Mouse (Mus musculus) bone marrow macrophage, adult 2 months (primary cell): ENCODE data around the gene Morn1.

Source experiments
- CTCF ChIP-seq: IDR thresholded peaks from 2 replicates; pipeline ENCODE4 v1.5.1; 2012; ENCODE audit warnings: low read depth, mild to moderate bottlenecking, low read length, moderate library complexity
- POLR2A ChIP-seq: IDR thresholded peaks from 2 replicates; pipeline ENCODE4 v1.6.1; 2012; ENCODE audit warnings: mild to moderate bottlenecking, low read depth, low read length, borderline replicate concordance

- no peak for TF ChIP-seq POLR2A
- no peak for TF ChIP-seq CTCF
Measured at GRCm38 (mm10) chr4:155125310-155125709, 38.9 kb downstream of the Morn1 start.
